Mouse (Mus musculus) T-helper 1 cell (primary cell): ENCODE measurements at regions not wholly inside any gene's neighbourhood (a gene's known extent, or its start where the extent isn't known, plus 50 kb on each side); places are given as distances from the start of the nearest gene placed in this dataset.
"Not testable (repeated sequence)": the region's sequence is repeated elsewhere in the genome, so short reads cannot be mapped to it uniquely, and the experiment has no call there.

Experiments used
- in situ Hi-C: fragments of 300-600 bp; cut with MboI, MseI; formaldehyde crosslinking; loops from one replicate; pipeline ENCODE4 v1.15.1; 2025; ENCODE audit warnings: high pct_unique_total_duplicates

GRCm38 (mm10) chr3:120531880-120532580 lies 639.5 kb downstream of the Rwdd3 start:
- in situ Hi-C loops = no loop called here

DNA sequence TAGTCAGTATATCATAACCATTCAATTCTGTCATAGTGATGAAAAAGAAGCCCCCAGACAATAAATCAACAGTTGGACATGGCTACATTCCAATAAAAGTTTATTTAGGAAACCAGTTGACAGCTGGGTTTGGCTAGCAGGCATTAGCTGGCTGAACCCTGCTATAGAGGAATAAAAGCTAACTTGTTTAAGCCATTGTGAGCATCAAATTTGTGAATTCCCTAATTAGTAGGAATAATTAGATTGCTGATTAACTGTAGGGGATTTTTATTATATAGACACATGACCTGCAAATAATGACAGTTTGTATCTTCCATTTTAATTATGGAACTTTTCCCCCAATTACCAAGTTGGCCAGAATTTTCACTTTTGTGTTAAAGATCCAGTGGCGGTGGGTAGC lies 659.8 kb downstream of the Rwdd3 start:
- in situ Hi-C loops = no loop called here

DNA sequence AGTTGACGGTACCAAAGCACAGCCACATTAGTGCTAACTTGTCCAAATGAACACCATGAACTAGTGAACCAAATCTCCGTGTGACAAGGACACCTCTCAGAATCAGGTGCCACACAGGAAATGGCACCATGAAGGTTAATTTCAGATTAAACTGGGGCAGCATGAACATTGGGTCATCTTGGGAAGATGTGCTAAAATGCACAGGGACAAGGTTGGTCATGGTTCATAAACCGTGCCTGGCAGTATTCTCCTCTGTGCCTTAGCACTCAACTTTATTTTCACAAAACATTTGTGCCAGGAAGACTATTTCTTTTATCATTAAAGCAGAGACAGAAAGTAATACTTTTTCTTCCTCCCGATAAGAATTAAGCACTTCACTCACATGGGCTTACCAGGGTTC lies 672.6 kb downstream of the Rwdd3 start:
- in situ Hi-C loops = no loop called here

DNA sequence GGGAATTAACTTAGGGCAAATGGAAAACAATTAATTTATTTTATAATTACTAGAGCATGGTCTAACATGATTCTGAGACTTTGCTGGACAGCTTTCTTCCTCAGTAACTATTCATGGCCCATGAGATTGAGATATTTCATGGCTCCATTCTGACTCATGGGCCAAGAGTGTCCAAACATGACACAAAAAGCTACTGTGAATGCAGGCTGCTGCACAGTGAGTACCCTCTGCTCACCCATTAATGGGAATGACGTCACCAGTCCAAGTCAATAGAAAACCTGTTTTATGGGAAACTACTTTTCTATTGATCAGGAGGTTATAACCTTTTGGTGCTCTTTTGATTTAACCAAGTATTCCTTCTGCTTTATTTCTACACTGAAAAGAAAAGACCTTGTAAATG lies 693.6 kb downstream of the Rwdd3 start:
- in situ Hi-C loops = no loop called here

DNA sequence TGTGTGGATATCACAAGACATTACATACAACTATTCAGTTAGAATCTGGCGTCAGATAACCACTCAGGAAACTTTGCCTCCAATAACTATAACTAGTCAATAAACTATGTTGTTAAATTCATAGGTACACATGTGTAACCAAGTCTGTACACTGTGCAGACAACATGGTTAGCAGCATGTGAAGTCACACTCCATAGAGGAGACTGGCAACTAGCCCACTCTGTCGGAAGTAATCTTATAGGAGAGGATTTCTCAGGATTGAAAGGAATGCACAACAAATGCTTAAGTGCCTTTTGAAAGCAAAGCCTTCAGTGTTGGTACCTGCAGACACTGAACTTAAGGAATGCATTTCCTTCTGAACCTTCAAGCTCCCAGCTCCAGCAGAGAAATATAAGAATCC lies 693.0 kb upstream of the Ptbp2 start:
- in situ Hi-C loops = no loop called here

DNA sequence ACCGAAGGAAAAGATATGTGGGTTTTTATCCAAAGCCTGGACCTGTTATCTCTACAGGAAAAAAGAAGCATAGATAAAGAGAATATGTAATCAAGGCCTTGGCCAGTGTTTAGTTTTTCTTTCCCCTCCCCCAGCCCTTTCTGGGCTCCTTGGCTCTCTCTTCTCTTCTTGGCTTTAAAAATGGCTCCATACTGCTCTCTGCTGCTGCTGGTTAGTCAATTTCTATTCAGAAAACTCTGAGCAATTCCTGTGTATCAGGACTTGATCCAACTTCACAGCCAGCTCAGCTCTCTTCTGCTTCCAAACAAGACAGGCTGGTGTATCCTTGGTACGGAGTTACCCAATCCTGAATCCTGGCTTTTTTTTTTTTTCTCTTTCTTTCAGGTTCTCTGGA lies 689.4 kb upstream of the Ptbp2 start:
- in situ Hi-C loops = no loop called here

GRCm38 (mm10) chr3:120472687-120473644 lies 688.7 kb upstream of the Ptbp2 start:
- in situ Hi-C loops = no loop called here

DNA sequence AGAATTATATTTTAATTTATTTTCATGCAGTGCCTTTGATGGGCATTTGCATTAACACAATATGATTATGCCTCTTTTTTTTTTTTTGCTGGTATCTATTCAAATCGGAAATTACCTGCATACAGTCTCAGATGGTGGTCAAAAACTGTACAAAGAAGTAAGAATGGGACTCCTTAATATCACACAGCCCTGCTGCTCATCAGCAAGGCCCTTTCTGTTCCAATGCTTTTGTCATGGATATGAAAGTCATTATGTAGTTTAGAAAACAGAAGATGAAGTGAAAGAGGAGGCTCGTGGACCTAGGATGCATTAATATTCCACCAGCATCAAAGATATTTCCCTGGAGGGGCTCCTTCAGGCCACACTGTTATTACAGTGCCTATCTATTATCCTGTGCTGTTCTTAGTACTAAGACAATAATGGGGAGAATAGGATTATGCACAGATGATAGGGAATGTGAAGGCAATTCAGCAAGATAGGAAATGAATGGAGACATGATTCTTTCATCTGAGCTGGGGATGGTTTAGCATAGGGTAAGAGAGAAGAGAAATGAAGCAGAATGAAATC lies 687.7 kb upstream of the Ptbp2 start:
- in situ Hi-C loops = no loop called here

- in situ Hi-C loops = no loop called here
Observed at GRCm38 (mm10) chr3:120468887-120469286, 684.6 kb upstream of the Ptbp2 start.

- in situ Hi-C loops = no loop called here
Observed at GRCm38 (mm10) chr3:120460717-120461116, 676.5 kb upstream of the Ptbp2 start.

GRCm38 (mm10) chr3:120457912-120458311 lies 673.6 kb upstream of the Ptbp2 start:
- in situ Hi-C loops = no loop called here

DNA sequence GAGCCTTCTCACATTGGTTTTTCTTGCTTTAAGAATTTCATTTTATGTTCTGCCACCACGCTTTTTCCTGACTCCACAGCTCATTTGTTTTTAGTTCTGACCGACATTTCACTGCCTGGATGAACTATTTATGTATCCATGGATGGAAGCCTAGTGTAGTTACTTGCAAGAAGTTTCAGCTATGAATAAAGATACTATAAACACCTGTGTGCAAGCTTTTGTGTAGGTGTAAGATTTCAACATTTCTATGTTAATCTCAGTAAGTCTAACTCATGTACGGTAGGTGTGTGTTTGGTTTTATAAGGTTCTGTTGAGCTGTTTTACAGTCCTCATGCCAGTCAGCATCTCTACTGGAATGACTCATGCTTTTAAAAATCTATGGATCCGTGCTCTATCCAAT lies 656.9 kb upstream of the Ptbp2 start:
- in situ Hi-C loops = no loop called here

DNA sequence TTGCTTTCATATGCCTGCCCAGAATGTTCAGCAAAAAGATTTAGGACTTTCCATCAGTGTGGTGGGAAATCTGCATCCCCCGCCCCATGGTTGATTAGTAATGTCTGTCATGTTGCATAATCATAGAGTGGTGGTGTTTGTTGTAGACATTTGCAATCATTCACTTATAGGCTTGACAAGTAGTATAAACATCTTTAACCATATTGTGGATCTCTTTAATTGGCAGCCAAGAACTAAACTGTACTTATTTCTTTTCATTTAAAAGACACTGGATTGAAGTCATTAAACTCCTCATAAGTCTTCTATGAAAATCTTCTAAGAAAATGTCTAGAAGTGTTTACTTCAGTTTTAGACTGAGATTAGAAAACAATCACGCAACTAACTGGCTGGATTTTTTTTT lies 646.0 kb upstream of the Ptbp2 start:
- in situ Hi-C loops = no loop called here

- in situ Hi-C loops = no loop called here
Observed at GRCm38 (mm10) chr3:120416634-120417033, 632.4 kb upstream of the Ptbp2 start.

DNA sequence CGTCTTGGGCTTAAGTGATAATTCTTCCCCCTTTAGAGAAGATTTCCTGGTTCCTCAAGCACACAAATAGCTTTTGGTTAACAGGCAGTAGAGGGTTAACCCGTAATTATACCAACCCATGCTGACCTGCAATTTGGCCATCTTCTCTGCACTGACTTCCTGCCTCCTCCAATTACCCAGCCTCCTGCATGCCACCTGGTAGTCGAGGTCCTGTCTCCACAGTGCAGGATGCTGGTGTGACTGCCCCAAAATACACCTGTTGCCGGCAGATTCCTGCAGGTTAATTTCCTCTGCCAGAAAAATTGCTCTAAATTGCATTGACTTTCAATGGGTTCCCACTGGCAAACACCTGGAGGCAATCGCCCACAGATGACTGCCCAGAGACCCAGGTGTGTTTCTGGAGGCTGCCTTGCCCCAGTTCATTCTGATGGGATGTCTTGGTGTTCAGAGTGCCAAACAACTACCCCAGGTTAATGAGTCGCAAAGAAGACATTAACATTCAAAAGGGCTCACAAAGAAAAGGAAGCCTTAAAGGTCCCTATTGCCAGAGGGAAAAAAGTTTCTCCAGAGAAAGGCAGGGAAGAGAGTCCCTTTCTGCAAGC lies 591.5 kb upstream of the Ptbp2 start:
- in situ Hi-C loops = no loop called here

DNA sequence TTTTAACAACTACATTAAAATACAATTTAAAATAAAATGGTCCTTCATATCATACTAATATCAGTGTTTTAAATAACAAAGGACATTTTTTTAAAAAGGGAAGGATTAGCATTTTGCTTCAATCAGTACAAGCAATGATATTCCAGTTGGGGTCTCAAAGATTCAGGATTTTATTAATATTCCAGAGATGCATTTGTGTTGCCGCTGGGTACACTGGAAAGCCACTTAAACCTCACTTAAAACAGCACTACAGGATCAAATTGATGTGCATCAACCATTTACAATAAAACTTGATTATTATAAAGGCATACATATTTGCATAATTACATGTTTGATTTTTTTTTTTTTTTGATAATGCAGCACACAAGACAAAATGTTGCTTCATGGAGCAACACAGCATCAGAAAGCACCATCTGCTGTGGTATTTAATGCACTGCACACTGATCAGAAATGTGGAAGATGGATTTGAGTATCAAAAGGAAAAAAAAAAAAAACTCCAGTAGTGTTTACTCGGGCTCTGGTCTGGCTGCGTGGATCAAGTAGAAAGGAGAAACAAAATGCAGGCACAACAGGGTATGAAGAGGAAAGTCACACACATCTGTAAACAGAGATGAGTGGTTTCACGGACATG lies 558.6 kb upstream of the Ptbp2 start:
- in situ Hi-C loops = no loop called here

- in situ Hi-C loops = no loop called here
Observed at GRCm38 (mm10) chr3:120341882-120342281, 557.6 kb upstream of the Ptbp2 start.

GRCm38 (mm10) chr3:120335843-120336585 lies 551.7 kb upstream of the Ptbp2 start:
- in situ Hi-C loops = no loop called here

DNA sequence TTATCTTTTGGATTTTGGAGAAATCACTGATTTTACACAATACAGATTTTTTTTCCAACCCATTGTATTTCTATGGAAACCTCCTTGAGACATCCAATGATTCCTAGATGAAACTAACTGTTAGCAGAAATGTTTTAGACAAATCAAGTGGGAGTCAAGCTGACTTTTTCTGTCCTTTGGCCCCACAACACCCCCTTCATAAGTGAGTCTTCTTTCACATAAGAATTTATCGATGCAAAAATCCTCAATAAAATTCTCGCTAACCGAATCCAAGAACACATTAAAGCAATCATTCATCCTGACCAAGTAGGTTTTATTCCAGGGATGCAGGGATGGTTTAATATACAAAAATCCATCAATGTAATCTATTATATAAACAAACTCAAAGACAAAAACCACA lies 522.8 kb upstream of the Ptbp2 start:
- in situ Hi-C loops = not testable (repeated sequence)

DNA sequence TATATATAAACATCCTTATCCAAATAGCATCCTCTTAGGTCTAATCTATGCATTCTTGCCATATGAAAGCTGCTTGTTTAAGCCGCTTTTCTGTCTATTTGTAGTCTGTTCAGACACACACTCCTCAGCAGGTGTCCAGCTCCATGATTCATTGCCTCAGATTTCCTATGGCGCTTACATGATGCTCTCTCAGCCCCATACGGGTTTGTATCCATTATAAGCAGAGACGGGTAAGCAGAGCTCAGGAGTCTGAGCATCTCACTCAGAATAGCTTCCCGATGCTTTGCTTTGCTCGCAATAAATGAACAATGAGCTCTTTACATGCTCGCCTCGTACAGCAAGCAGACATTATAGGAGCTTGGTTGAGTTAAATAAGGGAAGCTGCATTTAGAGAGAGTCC lies 521.3 kb upstream of the Ptbp2 start:
- in situ Hi-C loops = no loop called here
